Mouse (Mus musculus) forebrain, embryonic 10.5 days (tissue): ENCODE results near the gene Heatr1. TPM values are rescaled to one million over a fixed set of nuclear protein-coding genes. Genes with fewer than 3 reads are reported as not detected.
"Not testable (repeated sequence)": the region's sequence is repeated elsewhere in the genome, so short reads cannot be mapped to it uniquely, and the experiment has no call there.

Experiments used
- DNase-seq: peaks from one replicate; pipeline ENCODE4 v3.0.0-alpha.2; 2017; ENCODE audit warnings: low spot score; ENCODE audit errors: extremely low spot score
- H3K27ac ChIP-seq: fragments of 300-500 bp; sonication (generic); 2 replicates; pipeline ENCODE4 v1.5.1; 2016; ENCODE audit warnings: mild to moderate bottlenecking
- H3K27me3 ChIP-seq: fragments of 300-500 bp; sonication (generic); 2 replicates; pipeline ENCODE4 v1.6.1; 2016; ENCODE audit warnings: mild to moderate bottlenecking; ENCODE audit not compliant: poor library complexity, severe bottlenecking
- H3K36me3 ChIP-seq: fragments of 300-500 bp; sonication (generic); replicated peaks from 2 replicates; pipeline ENCODE4 v1.6.1; 2016; ENCODE audit warnings: mild to moderate bottlenecking, moderate library complexity
- H3K4me1 ChIP-seq: fragments of 300-500 bp; sonication (generic); 2 replicates; pipeline ENCODE4 v1.6.1; 2016
- H3K4me3 ChIP-seq: fragments of 300-500 bp; sonication (generic); 2 replicates; pipeline ENCODE4 v1.5.1; 2016; ENCODE audit warnings: mild to moderate bottlenecking, moderate library complexity
- H3K9me3 ChIP-seq: fragments of 300-500 bp; sonication (generic); 2 replicates; pipeline ENCODE4 v1.6.1; 2016; ENCODE audit warnings: mild to moderate bottlenecking, moderate library complexity
- WGBS: fragments of 180-500 bp; shearing (Covaris S2); methylation state at CpG from one replicate; pipeline ENCODE4 v1.1.7; 2016; 5-methylcytosine and 5-hydroxymethylcytosine counted together
- polyA plus RNA-seq: library from polyadenylated mRNA; unstranded; fragments of >200 nt; fragmentation: Nextera tagmentation; extraction: Ambion mirVana; gene quantifications from 2 replicates; pipeline ENCODE4 v1.2.1, GENCODE M21; 2016

Heatr1 gene
- polyA plus RNA-seq, 1 experiment from 2014 or later: 45.5 TPM

DNA sequence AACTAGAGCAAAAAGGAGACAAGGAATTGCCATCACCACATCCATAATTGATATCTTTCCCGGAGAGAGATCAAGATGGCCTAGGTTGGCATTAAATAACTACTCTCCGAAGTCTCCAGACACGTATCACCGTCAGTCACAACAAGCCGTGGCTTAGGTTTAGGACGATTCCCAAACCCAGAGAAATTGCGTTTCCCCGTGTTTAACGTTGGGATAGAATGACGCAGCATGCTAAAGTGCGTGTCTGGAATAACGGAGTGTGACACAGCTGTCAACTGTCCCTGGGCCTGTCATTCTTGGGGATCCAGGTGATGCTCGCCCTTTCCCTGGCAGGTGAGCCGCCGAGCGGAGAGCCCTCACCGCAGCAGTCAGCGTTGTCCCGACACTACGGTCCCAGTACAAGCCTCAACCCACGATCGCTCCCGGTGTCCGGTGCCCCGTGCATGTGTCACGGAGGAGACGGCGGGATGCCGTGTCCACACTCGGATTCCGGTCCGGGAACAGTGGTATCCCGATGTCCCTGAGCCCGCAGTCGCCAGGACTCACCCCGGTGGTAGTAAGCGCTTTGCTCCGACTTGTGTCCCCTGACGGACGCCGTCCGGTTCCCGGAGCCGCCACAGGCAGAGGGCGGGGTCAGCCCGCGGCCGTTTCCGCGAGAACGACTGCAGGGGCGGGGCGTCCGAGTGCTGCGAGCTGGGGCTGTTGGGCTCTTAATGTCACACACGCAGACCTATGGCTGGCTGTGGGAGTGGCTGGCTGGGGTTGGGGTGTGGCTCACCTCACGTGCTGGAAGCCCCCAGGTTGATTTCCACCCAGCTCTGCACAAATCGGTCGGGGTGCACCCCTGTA is 66.3 kb downstream of the Heatr1 start:
- Histone ChIP-seq H3K9me3 (no peaks in the 10 kb centered on the region), H3K4me1 (peaks cover 16% of the 10 kb centered on the region), H3K4me3 (peak overlapping the region; percentile 77), H3K36me3 (no peaks in the 10 kb centered on the region), H3K27ac (peak overlapping the region; percentile 76), H3K27me3 (0 out of 2 replicates have a peak, but pooled peaks cover 4% of the 10 kb centered on the region)
- DNase-seq: peak; percentile 90
- 1% methylated on average over 59 of the region's 59 CpGs for WGBS

DNA sequence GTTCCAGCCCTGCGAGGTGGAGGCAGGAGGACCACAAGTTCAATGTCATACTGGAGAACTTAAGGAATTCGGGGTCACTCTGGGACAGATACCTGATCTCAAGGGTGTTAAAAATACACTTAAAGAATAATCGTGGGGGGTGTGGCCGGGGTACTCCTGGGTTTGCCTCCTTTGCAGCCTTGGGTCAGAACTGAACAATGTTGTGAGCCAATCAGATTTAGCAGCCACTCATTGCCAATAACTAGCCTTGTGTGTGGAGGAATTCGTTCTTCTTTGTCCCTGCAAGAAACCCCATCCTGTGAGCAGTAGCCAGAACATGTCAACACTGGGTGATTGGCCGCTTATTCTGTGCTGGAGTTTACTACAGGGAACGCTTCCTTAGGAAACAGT is 66.9 kb downstream of the Heatr1 start:
- Histone ChIP-seq H3K27me3 (0 out of 2 replicates have a peak, but pooled peaks cover 4% of the 10 kb centered on the region), H3K9me3 (no peaks in the 10 kb centered on the region), H3K36me3 (no peaks in the 10 kb centered on the region), H3K4me1 (peaks cover 16% of the 10 kb centered on the region), H3K4me3 (peak overlapping the region; percentile 77), H3K27ac (peak overlapping the region; percentile 76)
- WGBS: 5% methylated on average over 7 of the region's 7 CpGs
- DNase-seq: no peak

DNA sequence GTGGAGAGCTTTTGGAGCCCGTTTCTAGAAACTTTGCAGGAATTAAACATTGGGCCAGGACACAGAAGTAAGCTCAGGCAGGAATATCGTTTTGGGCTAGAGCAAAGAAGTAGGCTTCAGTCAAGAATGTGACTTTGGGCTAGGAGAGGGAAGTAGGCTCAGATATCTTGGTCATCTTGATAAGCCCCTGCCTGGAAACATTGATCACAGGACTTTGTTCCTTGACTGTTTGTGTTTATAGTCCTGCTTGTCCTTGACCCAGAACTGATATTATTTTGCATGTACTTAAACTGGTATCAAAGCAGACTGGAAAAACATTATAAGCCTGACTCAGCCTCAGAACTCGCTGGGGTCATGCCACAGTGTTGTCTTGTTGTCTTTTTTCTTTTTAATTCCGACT is 67.8 kb downstream of the Heatr1 start:
- Histone ChIP-seq H3K4me3 (no peak overlapping the region), H3K36me3 (no peaks in the 10 kb centered on the region), H3K27me3 (0 out of 2 replicates have a peak, but pooled peaks cover 4% of the 10 kb centered on the region), H3K27ac (no peak overlapping the region), H3K4me1 (peaks cover 16% of the 10 kb centered on the region), H3K9me3 (no peaks in the 10 kb centered on the region)
- 83% methylated on average over 4 of the region's 4 CpGs for WGBS
- no peak for DNase-seq

DNA sequence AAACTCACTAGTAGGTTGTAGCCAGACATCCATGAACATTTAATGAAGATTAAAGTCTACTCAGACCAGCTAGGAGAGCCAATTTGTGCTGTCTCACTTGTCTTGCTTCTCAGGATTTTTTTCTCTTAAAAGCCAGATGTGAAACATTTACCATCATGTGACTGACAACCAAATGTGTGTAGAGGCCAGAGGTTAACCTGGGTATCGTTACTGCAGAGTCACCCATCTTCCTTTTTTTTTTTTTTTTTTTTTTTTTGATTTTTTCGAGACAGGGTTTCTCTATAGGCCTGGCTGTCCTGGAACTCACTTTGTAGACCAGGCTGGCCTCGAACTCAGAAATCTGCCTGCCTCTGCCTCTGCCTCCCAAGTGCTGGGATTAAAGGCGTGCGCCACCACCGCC is 69.3 kb downstream of the Heatr1 start:
- not testable (repeated sequence) for H3K9me3 ChIP-seq, H3K27me3 ChIP-seq, H3K36me3 ChIP-seq, H3K27ac ChIP-seq, H3K4me3 ChIP-seq, DNase-seq
- H3K4me1 ChIP-seq: peaks cover 16% of the 10 kb centered on the region
- 86% methylated on average over 6 of the region's 6 CpGs for WGBS

DNA sequence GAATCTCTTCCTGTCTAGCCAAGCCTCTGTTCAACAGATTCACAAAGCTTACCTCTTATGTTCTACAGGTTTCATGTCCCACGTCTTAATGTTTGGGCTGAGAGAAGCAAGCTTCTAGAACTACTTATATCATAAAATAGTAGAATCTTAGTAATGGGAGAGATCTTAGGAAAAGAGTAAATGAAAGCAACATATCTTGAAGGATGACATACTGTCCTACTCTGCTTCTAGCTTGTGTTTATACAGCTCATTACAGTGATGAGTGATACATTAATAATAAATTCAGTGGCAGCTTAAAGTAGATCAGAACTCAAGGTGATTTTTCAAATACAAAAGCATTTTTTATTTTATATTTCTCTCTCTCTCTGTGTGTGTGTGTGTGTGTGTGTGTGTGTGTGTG is 70.0 kb downstream of the Heatr1 start, which contains the start of gene Lgals8:
TSS of gene Lgals8 (minus strand) at position 101 of the 400 bp plus-strand sequence.
- Histone ChIP-seq H3K36me3 (no peaks in the 10 kb centered on the region), H3K27me3 (0 out of 2 replicates have a peak, but pooled peaks cover under 1% of the 10 kb centered on the region), H3K9me3 (no peaks in the 10 kb centered on the region), H3K4me3 (no peak within 1 kb of the TSS), H3K27ac (no peak within 1 kb of the TSS), H3K4me1 (peaks cover 16% of the 10 kb centered on the region)
- WGBS: 91% methylated on average over 1 of the region's 1 CpGs
- no peak for DNase-seq

DNA sequence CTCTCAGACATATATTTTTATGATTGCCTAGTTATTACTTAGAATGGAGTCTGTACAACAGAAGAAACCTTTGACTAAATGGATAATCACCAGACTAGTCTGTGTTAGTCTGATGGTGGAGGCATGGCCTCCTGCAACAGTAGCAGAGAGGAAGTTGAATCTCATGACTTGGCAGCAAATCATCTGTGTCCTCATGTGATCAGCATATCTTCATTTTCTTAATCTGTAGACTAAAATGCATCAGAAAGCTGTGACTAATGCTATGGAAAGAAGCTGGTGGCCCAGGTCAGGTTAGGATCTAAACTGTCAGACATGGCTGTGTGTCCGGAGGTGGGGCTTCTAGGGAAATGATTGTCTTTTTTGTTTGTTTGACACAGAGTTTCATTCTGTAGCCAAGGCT is 73.7 kb downstream of the Heatr1 start:
- 87% methylated on average over 1 of the region's 1 CpGs for WGBS

DNA sequence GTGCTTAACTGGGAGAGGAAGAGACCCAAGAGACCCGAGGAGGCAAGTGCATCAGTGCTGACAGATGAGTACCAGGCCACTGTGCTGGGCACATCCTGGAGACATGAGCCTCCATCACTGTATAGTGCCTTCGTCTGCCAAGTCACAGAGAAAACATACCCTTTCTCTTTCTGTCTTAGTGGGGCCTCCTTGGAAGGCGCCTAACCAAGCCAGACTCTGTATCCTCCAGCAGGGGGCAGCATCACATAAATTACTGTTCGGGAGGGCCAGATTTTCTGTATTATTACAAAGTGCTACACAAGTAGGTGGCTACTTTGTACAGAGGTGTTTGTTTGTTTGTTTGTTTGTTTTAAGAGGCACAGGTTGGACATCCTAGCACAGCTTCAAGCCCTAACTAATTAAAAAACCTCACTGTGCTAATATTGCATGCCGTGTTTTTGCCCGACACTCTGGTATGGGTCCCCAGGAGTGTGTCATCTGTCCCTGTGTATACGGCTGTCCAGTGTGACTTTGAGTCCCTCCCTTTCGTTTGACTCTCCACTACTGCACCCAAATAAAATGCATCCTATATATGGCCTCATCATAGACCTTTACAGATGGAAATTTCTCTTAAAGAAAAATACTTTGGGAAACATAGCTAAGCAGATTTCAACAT is 79.0 kb downstream of the Heatr1 start:
- Histone ChIP-seq H3K27me3 (no peaks in the 10 kb centered on the region), H3K4me1 (peaks cover 3% of the 10 kb centered on the region; the same call in 1 of the 2 replicates), H3K4me3 (no peak overlapping the region), H3K27ac (no peak overlapping the region), H3K9me3 (no peaks in the 10 kb centered on the region), H3K36me3 (no peaks in the 10 kb centered on the region)
- peak; percentile 76 for DNase-seq
- 40% methylated on average over 8 of the region's 8 CpGs for WGBS

More for the DNA sequence above, 73.7 kb downstream of the Heatr1 start:
- no peak overlapping the region for H3K27ac ChIP-seq
- no peaks in the 10 kb centered on the region for H3K36me3 ChIP-seq
- H3K9me3 ChIP-seq: no peaks in the 10 kb centered on the region
- DNase-seq: no peak
- no peak overlapping the region for H3K4me3 ChIP-seq
- no peaks in the 10 kb centered on the region for H3K27me3 ChIP-seq
- H3K4me1 ChIP-seq: peaks cover under 1% of the 10 kb centered on the region; the same call in 1 of the 2 replicates

DNA sequence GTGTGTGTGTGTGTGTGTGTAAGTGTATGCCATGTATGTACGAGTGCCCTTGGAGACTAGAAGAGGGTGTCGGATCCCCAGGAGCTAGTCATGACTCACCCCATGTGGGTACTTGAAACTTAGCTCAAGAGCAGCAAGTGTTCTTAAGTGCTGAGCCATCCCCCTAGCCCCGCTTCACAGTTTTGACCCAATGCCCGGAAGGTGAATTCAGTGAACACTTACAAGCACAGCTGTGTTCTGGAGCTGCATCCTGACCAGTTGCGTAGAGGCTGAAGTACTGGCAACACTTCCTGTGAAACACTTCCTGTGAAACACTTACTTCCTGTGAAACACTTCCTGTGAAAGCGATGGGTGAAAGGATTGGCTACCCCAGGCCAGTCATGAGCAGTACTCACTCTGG is 80.4 kb downstream of the Heatr1 start:
- no peaks in the 10 kb centered on the region for H3K27me3 ChIP-seq
- WGBS: 92% methylated on average over 6 of the region's 6 CpGs
- no peaks in the 10 kb centered on the region for H3K9me3 ChIP-seq
- no peak overlapping the region for H3K27ac ChIP-seq
- peaks cover 3% of the 10 kb centered on the region; the same call in 1 of the 2 replicates for H3K4me1 ChIP-seq
- no peaks in the 10 kb centered on the region for H3K36me3 ChIP-seq
- no peak for DNase-seq
- no peak overlapping the region for H3K4me3 ChIP-seq

DNA sequence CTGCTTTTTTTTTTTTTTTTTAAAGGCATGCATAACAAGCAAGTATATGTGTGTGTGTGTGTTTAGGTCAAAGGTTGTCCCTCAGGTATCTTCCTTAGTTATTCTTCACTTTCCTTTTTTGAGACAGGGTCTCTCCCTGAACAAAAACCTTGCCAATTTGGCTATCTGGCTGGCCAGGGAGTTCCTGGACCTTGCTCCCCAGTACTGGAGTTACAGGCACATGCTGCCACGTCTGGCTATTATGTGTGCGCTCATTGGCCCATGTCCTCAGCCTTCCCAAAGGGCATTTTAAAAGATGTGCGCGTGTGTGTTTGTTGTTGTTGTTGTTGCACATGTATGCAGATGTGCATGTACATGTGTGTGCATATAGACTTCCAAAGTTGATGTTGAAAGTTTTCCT is 82.1 kb downstream of the Heatr1 start:
- Histone ChIP-seq H3K4me1 (peaks cover 3% of the 10 kb centered on the region; the same call in 1 of the 2 replicates), H3K9me3 (no peaks in the 10 kb centered on the region), H3K27ac (no peak overlapping the region), H3K27me3 (no peaks in the 10 kb centered on the region), H3K36me3 (no peaks in the 10 kb centered on the region), H3K4me3 (no peak overlapping the region)
- 94% methylated on average over 4 of the region's 4 CpGs for WGBS
- no peak for DNase-seq

DNA sequence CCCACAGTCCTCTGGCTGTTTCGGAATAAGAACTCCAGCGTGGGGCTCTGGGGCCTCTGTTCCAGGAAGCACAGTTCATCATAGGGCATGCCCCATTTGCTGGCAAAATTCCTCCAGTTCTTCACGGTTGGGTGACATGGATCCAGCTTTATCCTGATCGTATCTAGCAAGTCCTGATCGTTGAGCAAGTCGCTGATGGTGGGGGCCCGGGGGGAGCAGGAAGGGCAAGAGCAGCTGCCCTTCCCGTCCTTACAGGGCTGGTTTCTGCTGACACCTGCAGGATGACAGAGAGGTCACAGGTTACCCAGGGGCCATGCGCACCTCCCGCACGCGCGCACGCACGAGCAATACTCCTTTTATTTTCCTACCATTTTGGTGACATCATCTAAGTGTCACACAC is 83.5 kb downstream of the Heatr1 start:
- no peaks in the 10 kb centered on the region for H3K9me3 ChIP-seq
- no peak for DNase-seq
- WGBS: 89% methylated on average over 15 of the region's 15 CpGs
- no peaks in the 10 kb centered on the region for H3K27me3 ChIP-seq
- peaks cover 3% of the 10 kb centered on the region; the same call in 1 of the 2 replicates for H3K4me1 ChIP-seq
- H3K27ac ChIP-seq: no peak overlapping the region
- H3K4me3 ChIP-seq: no peak overlapping the region
- H3K36me3 ChIP-seq: no peaks in the 10 kb centered on the region

DNA sequence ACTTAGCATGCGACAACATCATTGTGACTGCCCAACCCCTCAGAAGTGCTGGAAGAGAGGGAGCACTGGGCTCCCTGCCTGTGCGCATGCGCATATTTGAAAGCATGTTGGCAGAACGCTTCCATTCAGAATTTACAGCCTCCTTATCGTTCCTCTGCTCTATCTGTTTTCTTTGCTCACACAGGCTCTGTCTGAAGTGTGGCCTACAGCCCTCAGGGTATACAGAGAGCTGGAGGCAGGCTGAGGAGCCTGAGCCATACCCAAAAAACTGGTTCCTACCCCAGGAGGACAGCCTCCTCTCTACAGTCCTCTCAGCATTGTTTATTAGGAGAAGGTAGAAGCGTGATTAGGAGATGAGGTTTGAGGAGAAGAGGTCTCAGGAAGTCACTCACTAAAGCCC is 85.0 kb downstream of the Heatr1 start:
- no peaks in the 10 kb centered on the region for H3K36me3 ChIP-seq
- H3K9me3 ChIP-seq: no peaks in the 10 kb centered on the region
- no peak overlapping the region for H3K4me3 ChIP-seq
- no peak for DNase-seq
- no peaks in the 10 kb centered on the region for H3K27me3 ChIP-seq
- H3K27ac ChIP-seq: no peak overlapping the region
- H3K4me1 ChIP-seq: no peaks in the 10 kb centered on the region
- WGBS: 88% methylated on average over 6 of the region's 6 CpGs

DNA sequence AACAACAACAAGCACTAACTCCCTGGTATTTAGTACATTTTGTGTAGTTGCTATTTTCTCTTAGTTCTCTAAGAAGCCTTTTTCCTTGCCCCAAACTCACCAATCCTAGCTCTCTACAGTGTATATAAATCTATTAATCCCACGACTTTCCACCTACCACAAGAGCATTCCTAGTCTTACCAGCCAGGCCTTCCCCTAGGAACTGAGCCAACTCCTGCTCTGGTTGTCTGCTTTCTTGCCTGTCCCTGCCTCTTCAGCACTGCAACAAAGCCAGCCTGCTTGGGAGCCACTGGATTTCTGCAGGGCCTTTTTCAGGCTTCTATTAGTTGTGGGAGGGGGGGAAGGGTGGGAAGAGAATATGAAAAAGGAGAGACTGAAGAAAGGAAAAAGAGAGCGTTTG is 90.4 kb downstream of the Heatr1 start:
- H3K9me3 ChIP-seq: no peaks in the 10 kb centered on the region
- H3K27me3 ChIP-seq: no peaks in the 10 kb centered on the region
- H3K4me3 ChIP-seq: no peak overlapping the region
- no peaks in the 10 kb centered on the region for H3K36me3 ChIP-seq
- WGBS: 71% methylated on average over 2 of the region's 2 CpGs
- no peak for DNase-seq
- H3K4me1 ChIP-seq: no peaks in the 10 kb centered on the region
- no peak overlapping the region for H3K27ac ChIP-seq

DNA sequence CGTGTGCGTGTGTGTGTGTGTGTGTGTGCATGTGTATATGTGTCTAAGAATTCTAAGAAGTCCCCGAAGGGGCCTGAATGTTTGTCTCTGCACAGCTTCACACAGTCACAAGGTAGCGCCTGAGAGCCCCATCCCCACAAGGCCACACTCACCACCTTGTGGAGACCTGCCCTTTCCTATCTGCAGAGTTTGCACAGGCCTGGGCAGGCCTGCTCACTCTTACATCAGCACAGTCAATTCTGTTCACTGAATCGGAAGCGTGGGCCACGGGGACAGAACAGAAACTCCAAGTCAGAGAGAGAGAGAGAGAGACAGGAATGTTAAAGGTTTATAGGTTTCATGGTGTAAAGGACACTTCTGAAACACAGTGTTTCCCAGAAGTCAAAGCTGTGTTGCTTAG is 90.8 kb downstream of the Heatr1 start:
- no peak for DNase-seq
- Histone ChIP-seq H3K27me3 (no peaks in the 10 kb centered on the region), H3K36me3 (no peaks in the 10 kb centered on the region), H3K4me1 (no peaks in the 10 kb centered on the region), H3K9me3 (no peaks in the 10 kb centered on the region), H3K27ac (no peak overlapping the region), H3K4me3 (no peak overlapping the region)
- 83% methylated on average over 7 of the region's 7 CpGs for WGBS
